Mouse (Mus musculus) heart, embryonic 12.5 days (tissue): Measurements from ENCODE around the gene Rnasel. TPM values are rescaled to one million over a fixed set of nuclear protein-coding genes. Genes with fewer than 3 reads are reported as not detected.
A peak's percentile ranks its signal among the peaks of the same experiment; 100 is the strongest.
"Not testable (repeated sequence)": the region's sequence is repeated elsewhere in the genome, so short reads cannot be mapped to it uniquely, and the experiment has no call there.

Experiments used
- ATAC-seq: fragments of 200-750 bp; cut with Nextera tagmentation; 2 replicates; pipeline ENCODE4 v1.8.0; 2017; ENCODE audit warnings: moderate TSS enrichment, moderate library complexity; ENCODE audit not compliant: insufficient number of reproducible peaks, low FRiP score
- H3K27ac ChIP-seq: fragments of 300-500 bp; sonication (generic); 2 replicates; pipeline ENCODE4 v1.5.1; 2016; ENCODE audit warnings: mild to moderate bottlenecking, moderate library complexity; ENCODE audit not compliant: poor library complexity, severe bottlenecking
- H3K27me3 ChIP-seq: fragments of 300-500 bp; sonication (generic); replicated peaks from 2 replicates; pipeline ENCODE4 v1.6.1; 2016; ENCODE audit warnings: mild to moderate bottlenecking, moderate library complexity
- H3K36me3 ChIP-seq: fragments of 300-500 bp; sonication (generic); 2 replicates; pipeline ENCODE4 v1.6.1; 2016; ENCODE audit warnings: mild to moderate bottlenecking, moderate library complexity
- H3K4me1 ChIP-seq: fragments of 300-500 bp; sonication (generic); replicated peaks from 2 replicates; pipeline ENCODE4 v1.6.1; 2016; ENCODE audit warnings: mild to moderate bottlenecking
- H3K4me2 ChIP-seq: fragments of 300-500 bp; sonication (generic); 2 replicates; pipeline ENCODE4 v1.6.1; 2016; ENCODE audit warnings: mild to moderate bottlenecking, moderate library complexity
- H3K4me3 ChIP-seq: fragments of 300-500 bp; sonication (generic); 2 replicates; pipeline ENCODE4 v1.5.1; 2016; ENCODE audit warnings: mild to moderate bottlenecking
- H3K9ac ChIP-seq: fragments of 300-500 bp; sonication (generic); 2 replicates; pipeline ENCODE4 v1.6.1; 2016; ENCODE audit warnings: mild to moderate bottlenecking, moderate library complexity
- H3K9me3 ChIP-seq: fragments of 300-500 bp; sonication (generic); replicated peaks from 2 replicates; pipeline ENCODE4 v1.6.1; 2016; ENCODE audit warnings: mild to moderate bottlenecking, moderate library complexity
- WGBS: fragments of 180-500 bp; shearing (Covaris S2); methylation state at CpG from one replicate; pipeline ENCODE4 v1.1.7; 2016; 5-methylcytosine and 5-hydroxymethylcytosine counted together
- polyA plus RNA-seq: library from polyadenylated mRNA; unstranded; fragments of >200 nt; fragmentation: Nextera tagmentation; extraction: Ambion mirVana; gene quantifications from 2 replicates; pipeline ENCODE4 v1.2.1, GENCODE M21; 2016

Gene Rnasel
- polyA plus RNA-seq, 1 experiment from 2014 or later = 12.8 TPM

GRCm38 (mm10) chr1:153747861-153748530, 1.2 kb upstream of the Rnasel start:
- Histone ChIP-seq H3K4me2 (peak overlapping the region; percentile 32), H3K4me1 (peaks cover 38% of the 10 kb centered on the region), H3K27ac (peak overlapping the region; percentile 24), H3K9me3 (no peaks in the 10 kb centered on the region), H3K4me3 (no peak overlapping the region), H3K9ac (no peak overlapping the region), H3K36me3 (peaks cover 5% of the 10 kb centered on the region), H3K27me3 (no peaks in the 10 kb centered on the region)
- WGBS = 51% methylated on average over 12 of the region's 12 CpGs
- no peak for ATAC-seq

GRCm38 (mm10) chr1:153748549-153748948, 677 bp upstream of the Rnasel start:
- no peaks in the 10 kb centered on the region for H3K9me3 ChIP-seq
- H3K27me3 ChIP-seq = no peaks in the 10 kb centered on the region
- no peak overlapping the region for H3K4me3 ChIP-seq
- peaks cover 2% of the 10 kb centered on the region for H3K36me3 ChIP-seq
- WGBS = 8% methylated on average over 1 of the region's 1 CpGs
- ATAC-seq = no peak
- peak overlapping the region; percentile 24 for H3K27ac ChIP-seq
- no peak overlapping the region for H3K9ac ChIP-seq
- H3K4me2 ChIP-seq = peak overlapping the region; percentile 67
- peaks cover 38% of the 10 kb centered on the region for H3K4me1 ChIP-seq

GRCm38 (mm10) chr1:153750054-153750453, 828 bp downstream of the Rnasel start:
- peak overlapping the region; percentile 47; the same call in 1 of the 2 replicates for H3K4me3 ChIP-seq
- peak overlapping the region; percentile 67 for H3K4me2 ChIP-seq
- H3K36me3 ChIP-seq = no peaks in the 10 kb centered on the region
- peaks cover 38% of the 10 kb centered on the region for H3K4me1 ChIP-seq
- ATAC-seq = no peak
- peak overlapping the region; percentile 75 for H3K9ac ChIP-seq
- no peaks in the 10 kb centered on the region for H3K9me3 ChIP-seq
- H3K27ac ChIP-seq = no peak overlapping the region
- 57% methylated on average over 6 of the region's 6 CpGs for WGBS
- H3K27me3 ChIP-seq = 0 out of 2 replicates have a peak, but pooled peaks cover 3% of the 10 kb centered on the region

GRCm38 (mm10) chr1:153751763-153752301, 2.6 kb downstream of the Rnasel start:
- peaks cover 38% of the 10 kb centered on the region for H3K4me1 ChIP-seq
- 17% methylated on average over 13 of the region's 13 CpGs for WGBS
- peak overlapping the region; percentile 42 for H3K4me3 ChIP-seq
- H3K9me3 ChIP-seq = no peaks in the 10 kb centered on the region
- 0 out of 2 replicates have a peak, but pooled peaks have one; percentile 33 for ATAC-seq
- H3K4me2 ChIP-seq = peak overlapping the region; percentile 69
- no peaks in the 10 kb centered on the region for H3K36me3 ChIP-seq
- peak overlapping the region; percentile 20 for H3K27ac ChIP-seq
- H3K9ac ChIP-seq = peak overlapping the region; percentile 55
- 0 out of 2 replicates have a peak, but pooled peaks cover 3% of the 10 kb centered on the region for H3K27me3 ChIP-seq

GRCm38 (mm10) chr1:153752521-153752920, 3.3 kb downstream of the Rnasel start:
- WGBS = 87% methylated on average over 6 of the region's 6 CpGs
- Histone ChIP-seq H3K9me3 (no peaks in the 10 kb centered on the region), H3K27me3 (0 out of 2 replicates have a peak, but pooled peaks cover 3% of the 10 kb centered on the region), H3K4me2 (peak overlapping the region; percentile 69), H3K9ac (peak overlapping the region; percentile 55), H3K27ac (peak overlapping the region; percentile 20; the same call in 1 of the 2 replicates), H3K4me3 (peak overlapping the region; percentile 42), H3K36me3 (no peaks in the 10 kb centered on the region), H3K4me1 (peaks cover 35% of the 10 kb centered on the region)
- no peak for ATAC-seq

GRCm38 (mm10) chr1:153753725-153754464, 4.7 kb downstream of the Rnasel start:
- Histone ChIP-seq H3K27ac (no peak overlapping the region), H3K4me2 (no peak overlapping the region; the same call in 1 of the 2 replicates), H3K36me3 (no peaks in the 10 kb centered on the region), H3K9me3 (no peaks in the 10 kb centered on the region), H3K4me1 (peaks cover 21% of the 10 kb centered on the region), H3K9ac (no peak overlapping the region), H3K4me3 (no peak overlapping the region), H3K27me3 (0 out of 2 replicates have a peak, but pooled peaks cover 3% of the 10 kb centered on the region)
- 56% methylated on average over 25 of the region's 25 CpGs for WGBS
- no peak for ATAC-seq

GRCm38 (mm10) chr1:153764136-153764535, 14.9 kb downstream of the Rnasel start:
- H3K4me3 ChIP-seq = no peak overlapping the region
- WGBS = 84% methylated on average over 11 of the region's 11 CpGs
- no peak overlapping the region for H3K4me2 ChIP-seq
- no peak overlapping the region for H3K27ac ChIP-seq
- ATAC-seq = no peak
- no peaks in the 10 kb centered on the region for H3K27me3 ChIP-seq
- no peaks in the 10 kb centered on the region for H3K9me3 ChIP-seq
- H3K36me3 ChIP-seq = peaks cover 9% of the 10 kb centered on the region; the same call in 1 of the 2 replicates
- no peak overlapping the region for H3K9ac ChIP-seq
- peaks cover 3% of the 10 kb centered on the region; the same call in 1 of the 2 replicates for H3K4me1 ChIP-seq

- WGBS = 39% methylated on average over 8 of the region's 8 CpGs
Observed at GRCm38 (mm10) chr1:153766298-153766697, 17.1 kb downstream of the Rnasel start.

GRCm38 (mm10) chr1:153767281-153767680, 18.1 kb downstream of the Rnasel start:
- Histone ChIP-seq H3K4me2 (no peak overlapping the region), H3K27me3 (no peaks in the 10 kb centered on the region), H3K9ac (no peak overlapping the region), H3K4me3 (no peak overlapping the region), H3K27ac (no peak overlapping the region), H3K36me3 (no peaks in the 10 kb centered on the region), H3K4me1 (peaks cover 3% of the 10 kb centered on the region; the same call in 1 of the 2 replicates), H3K9me3 (no peaks in the 10 kb centered on the region)
- WGBS = 69% methylated on average over 1 of the region's 1 CpGs
- ATAC-seq = no peak

More at GRCm38 (mm10) chr1:153766298-153766697, 17.1 kb downstream of the Rnasel start:
- no peak overlapping the region for H3K4me3 ChIP-seq
- H3K27ac ChIP-seq = no peak overlapping the region
- H3K27me3 ChIP-seq = no peaks in the 10 kb centered on the region
- H3K9me3 ChIP-seq = no peaks in the 10 kb centered on the region
- H3K36me3 ChIP-seq = 0 out of 2 replicates have a peak, but pooled peaks cover 2% of the 10 kb centered on the region
- H3K4me1 ChIP-seq = peaks cover 3% of the 10 kb centered on the region; the same call in 1 of the 2 replicates
- ATAC-seq = no peak
- H3K4me2 ChIP-seq = no peak overlapping the region
- no peak overlapping the region for H3K9ac ChIP-seq

- no peak for ATAC-seq
- H3K4me2 ChIP-seq = no peak overlapping the region
- H3K27me3 ChIP-seq = no peaks in the 10 kb centered on the region
- H3K9me3 ChIP-seq = no peaks in the 10 kb centered on the region
- H3K9ac ChIP-seq = no peak overlapping the region
- peaks cover 3% of the 10 kb centered on the region; the same call in 1 of the 2 replicates for H3K4me1 ChIP-seq
- 86% methylated on average over 5 of the region's 5 CpGs for WGBS
- no peaks in the 10 kb centered on the region for H3K36me3 ChIP-seq
- H3K27ac ChIP-seq = no peak overlapping the region
- H3K4me3 ChIP-seq = no peak overlapping the region
Observed at GRCm38 (mm10) chr1:153768465-153768864, 19.2 kb downstream of the Rnasel start.

GRCm38 (mm10) chr1:153769571-153769970, 20.3 kb downstream of the Rnasel start:
- H3K4me3 ChIP-seq, H3K4me1 ChIP-seq, H3K36me3 ChIP-seq, H3K9me3 ChIP-seq, H3K9ac ChIP-seq, H3K4me2 ChIP-seq, ATAC-seq, H3K27ac ChIP-seq, H3K27me3 ChIP-seq: not testable (repeated sequence)
- WGBS = 49% methylated on average over 6 of the region's 6 CpGs
